Mouse (Mus musculus) liver, postnatal 0 days (tissue): ENCODE results near the gene Glis2. TPM values are rescaled to one million over a fixed set of nuclear protein-coding genes. Genes with fewer than 3 reads are reported as not detected.

Experiments
- ATAC-seq: fragments of 200-750 bp; cut with Nextera tagmentation; 2 replicates; pipeline ENCODE4 v1.8.0; 2017; ENCODE audit warnings: mild to moderate bottlenecking, moderate library complexity
- DNase-seq: peaks from one replicate; pipeline ENCODE4 v3.0.0-alpha.2; 2016
- H3K27ac ChIP-seq: fragments of 300-500 bp; sonication (generic); 2 replicates; pipeline ENCODE4 v1.5.1; 2014; ENCODE audit warnings: antibody characterized with exemption, moderate library complexity, mild to moderate bottlenecking, low read depth
- H3K27me3 ChIP-seq: fragments of 300-500 bp; sonication (generic); 2 replicates; pipeline ENCODE4 v1.6.1; 2014; ENCODE audit warnings: low read length, control low read depth, mixed read lengths; ENCODE audit not compliant: insufficient read depth
- H3K36me3 ChIP-seq: fragments of 300-500 bp; sonication (generic); replicated peaks from 2 replicates; pipeline ENCODE4 v1.6.1; 2014; ENCODE audit warnings: mild to moderate bottlenecking, control low read depth, low read length, moderate library complexity, mixed read lengths; ENCODE audit not compliant: insufficient read depth
- H3K4me1 ChIP-seq: fragments of 300-500 bp; sonication (generic); 2 replicates; pipeline ENCODE4 v1.6.1; 2014; ENCODE audit warnings: antibody characterized with exemption, mild to moderate bottlenecking, control low read depth; ENCODE audit not compliant: insufficient read depth
- H3K4me2 ChIP-seq: fragments of 300-500 bp; sonication (generic); 2 replicates; pipeline ENCODE4 v1.6.1; 2014; ENCODE audit warnings: low read depth, mild to moderate bottlenecking, low read length, moderate library complexity, mixed read lengths
- H3K4me3 ChIP-seq: fragments of 300-500 bp; sonication (generic); 2 replicates; pipeline ENCODE4 v1.5.1; 2014; ENCODE audit warnings: low read depth, low read length
- H3K9ac ChIP-seq: fragments of 300-500 bp; sonication (generic); replicated peaks from 2 replicates; pipeline ENCODE4 v1.6.1; 2014; ENCODE audit warnings: mild to moderate bottlenecking, moderate library complexity
- H3K9me3 ChIP-seq: fragments of 300-500 bp; sonication (generic); 2 replicates; pipeline ENCODE4 v1.6.1; 2016; ENCODE audit warnings: mild to moderate bottlenecking, control low read depth, low read length, mixed read lengths
- CTCF ChIP-seq: sonication (generic); IDR thresholded peaks from 2 replicates; pipeline ENCODE4 v1.5.1; 2016; ENCODE audit warnings: antibody characterized with exemption, low read depth
- EP300 ChIP-seq: IDR thresholded peaks from 2 replicates; pipeline ENCODE4 v1.6.1; 2016; ENCODE audit warnings: antibody characterized with exemption, low read depth, mild to moderate bottlenecking
- WGBS: fragments of 180-500 bp; shearing (Covaris S2); extraction: QIAGEN DNeasy Blood & Tissue Kit; methylation state at CpG from one replicate; pipeline ENCODE4 v1.1.7; 2014; ENCODE audit not compliant: insufficient replicate concordance; 5-methylcytosine and 5-hydroxymethylcytosine counted together
- polyA plus RNA-seq: library from polyadenylated mRNA; unstranded; fragments of >200 nt; fragmentation: Nextera tagmentation; extraction: Ambion mirVana; gene quantifications from 2 replicates; pipeline ENCODE4 v1.2.1, GENCODE M21; 2015

Glis2 gene
- polyA plus RNA-seq, 1 experiment from 2014 or later, result 1.7 TPM

GRCm38 (mm10) chr16:4649211-4649610, 54.7 kb downstream of the Glis2 start:
- no peak for DNase-seq
- Histone ChIP-seq H3K4me3 (no peak overlapping the region), H3K4me2 (no peak overlapping the region), H3K4me1 (no peaks in the 10 kb centered on the region), H3K9ac (no peak overlapping the region), H3K27me3 (no peaks in the 10 kb centered on the region), H3K27ac (no peak overlapping the region), H3K36me3 (peaks cover 63% of the 10 kb centered on the region), H3K9me3 (no peaks in the 10 kb centered on the region)
- 85% methylated on average over 5 of the region's 5 CpGs for WGBS
- no peak for ATAC-seq
- TF ChIP-seq CTCF, result no peak
- TF ChIP-seq EP300, result no peak

DNA sequence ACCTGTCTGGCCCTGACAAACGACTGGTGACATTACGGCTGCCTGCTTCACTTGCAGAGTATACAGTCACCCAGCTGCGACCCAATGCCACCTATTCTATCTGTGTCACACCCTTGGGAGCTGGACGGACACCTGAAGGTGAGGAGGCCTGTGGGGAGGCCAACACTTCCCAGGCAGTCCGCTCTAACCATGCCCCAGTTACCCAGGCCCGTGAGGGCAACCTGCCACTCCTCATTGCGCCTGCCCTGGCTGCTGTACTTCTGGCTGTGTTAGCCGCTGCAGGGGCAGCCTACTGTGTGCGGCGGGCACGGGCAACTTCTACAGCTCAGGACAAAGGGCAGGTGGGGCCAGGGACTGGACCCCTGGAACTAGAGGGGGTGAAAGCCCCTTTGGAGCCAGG, 55.2 kb downstream of the Glis2 start:
- H3K27ac ChIP-seq, result no peak overlapping the region
- 82% methylated on average over 11 of the region's 11 CpGs for WGBS
- H3K4me3 ChIP-seq, result no peak overlapping the region
- no peak for DNase-seq
- no peak overlapping the region for H3K4me2 ChIP-seq
- TF ChIP-seq CTCF (no peak), EP300 (no peak)
- H3K4me1 ChIP-seq, result no peaks in the 10 kb centered on the region
- no peaks in the 10 kb centered on the region for H3K9me3 ChIP-seq
- no peak for ATAC-seq
- H3K9ac ChIP-seq, result no peak overlapping the region
- H3K27me3 ChIP-seq, result no peaks in the 10 kb centered on the region
- H3K36me3 ChIP-seq, result peaks cover 60% of the 10 kb centered on the region

DNA sequence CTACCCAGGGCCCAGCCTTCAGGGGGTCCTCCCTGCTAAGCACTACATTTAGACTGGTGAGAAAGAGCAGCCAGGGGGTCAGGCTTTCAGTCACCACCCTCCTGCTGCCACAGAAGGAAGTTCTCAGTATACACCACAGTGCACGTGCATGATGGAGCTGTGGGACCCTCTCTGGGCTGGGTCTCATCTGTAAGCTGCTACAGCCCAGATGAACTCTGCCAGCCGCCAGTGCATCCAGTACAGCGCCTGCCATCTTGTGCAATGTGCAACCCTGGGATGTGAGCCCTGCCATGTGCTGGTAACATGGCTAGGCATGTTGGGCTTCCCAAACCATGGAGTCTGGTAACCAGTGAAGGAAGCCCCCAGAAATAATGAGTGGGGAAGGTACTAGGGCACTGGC, 55.6 kb downstream of the Glis2 start:
- peaks cover 63% of the 10 kb centered on the region for H3K36me3 ChIP-seq
- WGBS, result 86% methylated on average over 3 of the region's 3 CpGs
- TF ChIP-seq EP300, result no peak
- no peak for TF ChIP-seq CTCF

DNA sequence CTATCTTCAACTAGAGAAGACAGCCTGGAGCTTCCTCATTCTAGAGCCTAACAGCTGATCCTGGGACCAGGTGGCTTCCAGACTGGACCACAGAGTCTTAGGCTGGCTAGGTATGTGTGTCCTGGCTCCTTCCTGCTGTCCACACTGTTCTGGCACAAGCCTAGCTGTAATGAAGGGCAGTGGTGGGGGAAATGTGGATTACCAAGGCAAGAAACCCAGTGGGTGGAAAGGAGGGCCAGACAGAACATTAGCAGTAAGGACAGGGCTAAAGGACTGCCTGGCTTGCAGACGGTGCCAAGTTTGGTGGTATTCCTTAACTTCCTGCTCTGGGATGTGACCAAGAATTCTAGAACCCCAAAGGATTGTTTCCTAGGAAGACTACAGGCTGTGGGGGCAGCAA, 56.6 kb downstream of the Glis2 start:
- H3K4me2 ChIP-seq, result no peak overlapping the region
- H3K27ac ChIP-seq, result no peak overlapping the region
- TF ChIP-seq CTCF, result no peak
- TF ChIP-seq EP300, result no peak
- 0 out of 2 replicates have a peak overlapping the region, but pooled peaks have one; percentile 16 for H3K9ac ChIP-seq
- DNase-seq (no peak), ATAC-seq (no peak)
- peaks cover 67% of the 10 kb centered on the region for H3K36me3 ChIP-seq
- H3K27me3 ChIP-seq, result no peaks in the 10 kb centered on the region
- peaks cover 8% of the 10 kb centered on the region for H3K4me1 ChIP-seq
- 81% methylated on average over 1 of the region's 1 CpGs for WGBS
- no peak overlapping the region for H3K4me3 ChIP-seq
- no peaks in the 10 kb centered on the region for H3K9me3 ChIP-seq

More for the DNA sequence above, 55.6 kb downstream of the Glis2 start:
- Histone ChIP-seq H3K4me2 (no peak overlapping the region), H3K4me1 (peaks cover under 1% of the 10 kb centered on the region), H3K27ac (no peak overlapping the region), H3K27me3 (no peaks in the 10 kb centered on the region), H3K9ac (no peak overlapping the region), H3K4me3 (no peak overlapping the region), H3K9me3 (no peaks in the 10 kb centered on the region)
- ATAC-seq, result no peak
- no peak for DNase-seq

- Histone ChIP-seq H3K27ac (no peak overlapping the region), H3K4me1 (peaks cover 8% of the 10 kb centered on the region), H3K4me2 (no peak overlapping the region), H3K9ac (0 out of 2 replicates have a peak overlapping the region, but pooled peaks have one; percentile 16), H3K27me3 (no peaks in the 10 kb centered on the region), H3K9me3 (no peaks in the 10 kb centered on the region), H3K4me3 (no peak overlapping the region), H3K36me3 (peaks cover 67% of the 10 kb centered on the region)
- DNase-seq (no peak), ATAC-seq (no peak)
- WGBS, result 67% methylated on average over 7 of the region's 7 CpGs
- TF ChIP-seq EP300 (no peak), CTCF (no peak)
Observed at GRCm38 (mm10) chr16:4651624-4652023, 57.1 kb downstream of the Glis2 start.

DNA sequence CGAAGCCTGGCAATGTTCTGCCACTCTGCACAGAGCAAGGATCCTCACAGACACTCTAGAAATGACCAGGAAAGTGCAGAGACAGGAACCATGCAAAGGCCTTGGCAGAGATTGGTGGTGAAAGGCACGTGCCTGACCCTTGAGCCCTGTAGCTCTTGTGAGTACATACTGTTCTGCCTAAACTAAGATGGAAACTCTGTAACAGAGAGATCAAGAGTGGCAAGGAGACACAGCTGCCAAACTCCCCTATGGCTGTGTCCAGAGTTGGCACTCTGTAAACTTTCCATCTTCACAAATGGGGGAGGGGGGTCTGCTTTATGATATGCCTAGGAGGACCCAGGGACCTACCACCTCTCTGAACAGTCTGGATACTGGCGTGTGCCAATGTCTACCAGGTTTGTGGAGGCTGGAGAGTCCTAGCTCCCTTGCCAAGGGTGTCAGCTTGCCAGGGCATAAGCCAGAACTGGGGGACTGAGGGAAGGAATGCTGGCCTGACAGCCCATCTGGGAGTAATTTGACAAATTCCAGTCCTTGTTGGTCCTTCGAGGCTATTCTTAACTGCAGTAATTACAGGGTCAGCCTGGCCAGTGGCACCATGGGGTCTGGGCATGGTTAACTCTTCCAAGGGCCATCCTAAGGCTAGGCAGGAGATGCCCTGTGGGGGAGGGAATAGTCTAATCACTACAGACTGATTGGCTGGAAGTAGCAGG, 58.3 kb downstream of the Glis2 start:
- 71% methylated on average over 4 of the region's 4 CpGs for WGBS
- Histone ChIP-seq H3K9ac (no peak overlapping the region), H3K36me3 (peaks cover 71% of the 10 kb centered on the region), H3K4me2 (no peak overlapping the region), H3K27ac (no peak overlapping the region), H3K4me1 (peaks cover 8% of the 10 kb centered on the region), H3K9me3 (no peaks in the 10 kb centered on the region), H3K27me3 (no peaks in the 10 kb centered on the region), H3K4me3 (no peak overlapping the region)
- ATAC-seq, result no peak
- TF ChIP-seq EP300 (no peak), CTCF (no peak)
- DNase-seq, result no peak
